Mouse (Mus musculus) testis, adult 2 months (tissue): ENCODE measurements around the gene Ndufb5. TPM values are rescaled to one million over a fixed set of nuclear protein-coding genes. Genes with fewer than 3 reads are reported as not detected.
"Not testable (repeated sequence)": the region's sequence is repeated elsewhere in the genome, so short reads cannot be mapped to it uniquely, and the experiment has no call there.

Experiments
- H3K27ac ChIP-seq: fragments of 200-500 bp; 2 replicates; pipeline ENCODE4 v1.5.1; 2012; ENCODE audit warnings: low read depth, low read length; ENCODE audit not compliant: control insufficient read depth, insufficient read depth
- H3K27me3 ChIP-seq: fragments of 200-500 bp; 2 replicates; pipeline ENCODE4 v1.6.1; 2012; ENCODE audit warnings: mild to moderate bottlenecking, low read length, moderate library complexity; ENCODE audit not compliant: control insufficient read depth, insufficient read depth
- H3K36me3 ChIP-seq: fragments of 200-500 bp; 2 replicates; pipeline ENCODE4 v1.6.1; 2012; ENCODE audit warnings: mild to moderate bottlenecking, low read length; ENCODE audit not compliant: control insufficient read depth, insufficient read depth
- H3K4me1 ChIP-seq: fragments of 200-500 bp; 2 replicates; pipeline ENCODE4 v1.6.1; 2012; ENCODE audit warnings: low read length; ENCODE audit not compliant: control insufficient read depth, insufficient read depth
- H3K4me3 ChIP-seq: fragments of 200-500 bp; 2 replicates; pipeline ENCODE4 v1.5.1; 2012; ENCODE audit warnings: low read depth, mild to moderate bottlenecking, low read length, moderate library complexity, mixed read lengths; ENCODE audit not compliant: control insufficient read depth
- CTCF ChIP-seq: fragments of 200-500 bp; IDR thresholded peaks from 2 replicates; pipeline ENCODE4 v1.5.1; 2012; ENCODE audit warnings: low read depth, mild to moderate bottlenecking, inconsistent platforms, low read length, moderate library complexity; ENCODE audit not compliant: control insufficient read depth, insufficient read depth, insufficient replicate concordance
- POLR2A ChIP-seq: fragments of 200-500 bp; IDR thresholded peaks from 2 replicates; pipeline ENCODE4 v1.6.1; 2012; ENCODE audit warnings: low read depth, mild to moderate bottlenecking, inconsistent platforms, low read length, moderate library complexity; ENCODE audit not compliant: control insufficient read depth
- polyA plus RNA-seq: library from polyadenylated mRNA; depleted of rRNA; stranded (reverse); fragments of >200 nt; gene quantifications from 2 replicates; pipeline ENCODE4 v1.2.3, GENCODE M21; 2012

Gene Ndufb5
- polyA plus RNA-seq, 1 experiment, result 272 TPM

GRCm38 (mm10) chr3:32694737-32695582 lies 41.8 kb upstream of the Ndufb5 start:
- H3K4me3 ChIP-seq, result no peak overlapping the region
- no peaks in the 10 kb centered on the region for H3K27me3 ChIP-seq
- H3K36me3 ChIP-seq, result no peaks in the 10 kb centered on the region
- TF ChIP-seq CTCF (no peak), POLR2A (no peak)
- H3K4me1 ChIP-seq, result no peaks in the 10 kb centered on the region
- no peak overlapping the region for H3K27ac ChIP-seq

GRCm38 (mm10) chr3:32695583-32695980 lies 41.2 kb upstream of the Ndufb5 start:
- TF ChIP-seq POLR2A, result no peak
- no peak for TF ChIP-seq CTCF

GRCm38 (mm10) chr3:32698228-32698863 lies 38.4 kb upstream of the Ndufb5 start:
- Histone ChIP-seq H3K4me3 (no peak overlapping the region), H3K27ac (no peak overlapping the region), H3K27me3 (no peaks in the 10 kb centered on the region), H3K36me3 (no peaks in the 10 kb centered on the region), H3K4me1 (no peaks in the 10 kb centered on the region)
- TF ChIP-seq CTCF (peak; percentile 90; the same call in 1 of the 2 replicates), POLR2A (no peak)

More at GRCm38 (mm10) chr3:32695583-32695980, 41.2 kb upstream of the Ndufb5 start:
- H3K36me3 ChIP-seq, result no peaks in the 10 kb centered on the region
- no peaks in the 10 kb centered on the region for H3K27me3 ChIP-seq
- no peak overlapping the region for H3K27ac ChIP-seq
- H3K4me1 ChIP-seq, result no peaks in the 10 kb centered on the region
- H3K4me3 ChIP-seq, result no peak overlapping the region

- H3K4me1 ChIP-seq, H3K36me3 ChIP-seq, H3K27ac ChIP-seq, H3K4me3 ChIP-seq, H3K27me3 ChIP-seq: not testable (repeated sequence)
These were observed 32.8 kb upstream of the Ndufb5 start for GRCm38 (mm10) chr3:32704021-32704420.

- H3K27ac ChIP-seq, H3K27me3 ChIP-seq, H3K4me3 ChIP-seq, H3K4me1 ChIP-seq, H3K36me3 ChIP-seq: not testable (repeated sequence)
These were observed 32.2 kb upstream of the Ndufb5 start for GRCm38 (mm10) chr3:32704632-32705031.

GRCm38 (mm10) chr3:32705647-32706348 lies 31.0 kb upstream of the Ndufb5 start, which contains the start of gene Actl6a:
Actl6a (plus strand) TSS chr3:32706298.
- not testable (repeated sequence) for H3K36me3 ChIP-seq, H3K4me1 ChIP-seq, H3K4me3 ChIP-seq, H3K27ac ChIP-seq, H3K27me3 ChIP-seq

GRCm38 (mm10) chr3:32708052-32708367 lies 28.8 kb upstream of the Ndufb5 start:
- no peaks in the 10 kb centered on the region for H3K27me3 ChIP-seq
- no peaks in the 10 kb centered on the region; the same call in 1 of the 2 replicates for H3K36me3 ChIP-seq
- peak overlapping the region; percentile 97 for H3K4me3 ChIP-seq
- TF ChIP-seq POLR2A (no peak), CTCF (no peak)
- peaks cover 2% of the 10 kb centered on the region; the same call in 1 of the 2 replicates for H3K4me1 ChIP-seq
- H3K27ac ChIP-seq, result peak overlapping the region; percentile 32
